Mouse (Mus musculus): ENCODE data around the gene Golt1b. TPM values are rescaled to one million over a fixed set of nuclear protein-coding genes. Genes with fewer than 3 reads are reported as not detected.
"Not testable (repeated sequence)": the region's sequence is repeated elsewhere in the genome, so short reads cannot be mapped to it uniquely, and the experiment has no call there.

Golt1b gene
- polyA plus RNA-seq, 1 experiment: 1.9 TPM

DNA sequence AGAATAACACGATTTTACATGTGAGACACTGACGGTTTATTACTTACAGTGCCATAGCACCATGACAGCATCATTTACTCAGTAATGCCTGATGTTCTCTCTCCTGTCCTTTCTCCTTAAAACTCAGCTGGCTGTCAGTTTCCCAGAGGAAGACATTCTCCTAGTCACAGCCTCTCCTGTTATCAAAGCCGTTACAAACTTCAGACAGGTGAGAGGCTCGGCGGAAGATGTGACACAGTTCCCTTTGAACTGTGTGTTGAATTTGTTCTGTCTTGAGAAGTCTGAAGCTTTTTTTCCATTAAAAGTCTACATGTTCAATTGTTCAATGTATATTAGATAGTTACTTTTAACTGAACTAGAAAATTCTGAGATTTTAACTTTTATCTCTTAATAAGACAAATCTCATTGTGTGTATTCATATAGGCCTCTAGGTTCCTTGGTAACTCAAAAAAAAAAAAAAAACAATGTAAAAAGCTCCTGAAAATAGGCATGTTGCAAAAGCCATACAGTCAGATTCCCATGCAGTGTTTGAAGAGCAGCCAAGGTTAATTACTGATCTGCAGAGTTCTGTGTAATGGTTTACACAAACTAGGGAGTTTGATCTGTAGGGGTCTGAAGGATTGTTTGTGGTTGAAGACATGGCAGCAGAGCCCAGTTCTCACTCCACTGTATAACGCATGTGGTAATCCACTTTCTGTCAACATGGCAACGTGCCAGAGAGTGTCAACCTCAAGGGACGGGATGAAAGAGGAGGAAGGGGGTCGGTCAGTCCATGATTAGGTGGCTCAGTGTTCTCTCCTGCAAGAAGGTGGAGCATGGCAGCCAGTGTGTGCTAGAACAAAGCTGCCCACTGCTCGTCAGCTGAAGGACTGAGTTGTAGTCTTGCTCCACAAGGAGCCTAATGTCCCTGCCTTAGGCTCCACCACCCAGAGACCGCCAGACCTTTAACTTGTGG, 39.3 kb upstream of the Golt1b start:
- H3K36me3 ChIP-seq (ENCODE audit: control insufficient read depth, insufficient read depth, low read length): peaks cover 30% of the 10 kb centered on the region
- TF ChIP-seq POLR2A (IDR thresholded peaks at IDR 0.05; ENCODE audit: low read depth, low read length) (no peak), CTCF (IDR thresholded peaks at IDR 0.05; ENCODE audit: extremely low read depth, insufficient read length, insufficient replicate concordance, low read depth, low read length) (no peak)
- no peak overlapping the region for H3K4me3 ChIP-seq (ENCODE audit: low read depth, low read length)
- no peaks in the 10 kb centered on the region for H3K27me3 ChIP-seq (ENCODE audit: control insufficient read depth, insufficient read depth, low read length)
- WGBS: 64% methylated on average over 11 of the region's 11 CpGs
- H3K4me1 ChIP-seq (ENCODE audit: control insufficient read depth, insufficient read depth, insufficient read length, low read length): peaks cover 5% of the 10 kb centered on the region; the same call in 1 of the 2 replicates
- H3K27ac ChIP-seq (ENCODE audit: insufficient read depth, low read depth, low read length): no peak overlapping the region

GRCm38 (mm10) chr6:142352099-142352498, 34.9 kb upstream of the Golt1b start:
- not testable (repeated sequence) for H3K27ac ChIP-seq (ENCODE audit: insufficient read depth, low read depth, low read length); H3K4me3 ChIP-seq (ENCODE audit: low read depth, low read length); H3K4me1 ChIP-seq (ENCODE audit: control insufficient read depth, insufficient read depth, insufficient read length, low read length); H3K27me3 ChIP-seq (ENCODE audit: control insufficient read depth, insufficient read depth, low read length)
- 50% methylated on average over 3 of the region's 3 CpGs for WGBS
- H3K36me3 ChIP-seq (ENCODE audit: control insufficient read depth, insufficient read depth, low read length): peaks cover 58% of the 10 kb centered on the region

DNA sequence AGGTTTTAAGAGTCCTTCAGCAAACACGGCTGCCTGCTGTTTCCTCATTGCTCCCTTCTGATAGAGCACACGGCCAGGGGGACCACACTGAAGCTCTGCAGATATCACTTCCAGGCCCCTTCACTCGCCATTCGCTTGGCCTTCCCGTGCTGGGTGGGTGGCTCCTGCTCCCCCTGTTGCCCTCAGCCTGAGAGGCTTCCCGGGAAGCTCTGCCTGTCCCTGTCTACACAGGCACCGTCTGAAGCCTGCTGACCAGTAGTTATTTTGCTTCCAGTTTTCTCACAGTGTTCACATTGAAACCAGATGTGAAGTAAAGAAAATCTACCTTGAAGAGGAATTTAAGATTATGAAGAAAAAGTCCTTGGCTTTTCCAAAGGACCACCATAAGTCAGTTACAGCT, 29.9 kb upstream of the Golt1b start:
- no peak for TF ChIP-seq CTCF (IDR thresholded peaks at IDR 0.05; ENCODE audit: extremely low read depth, insufficient read length, insufficient replicate concordance, low read depth, low read length)
- TF ChIP-seq POLR2A (IDR thresholded peaks at IDR 0.05; ENCODE audit: low read depth, low read length): no peak
- no peaks in the 10 kb centered on the region for H3K27me3 ChIP-seq (ENCODE audit: control insufficient read depth, insufficient read depth, low read length)
- H3K27ac ChIP-seq (ENCODE audit: insufficient read depth, low read depth, low read length): no peak overlapping the region
- 76% methylated on average over 7 of the region's 7 CpGs for WGBS
- H3K4me3 ChIP-seq (ENCODE audit: low read depth, low read length): no peak overlapping the region
- H3K4me1 ChIP-seq (ENCODE audit: control insufficient read depth, insufficient read depth, insufficient read length, low read length): no peaks in the 10 kb centered on the region
- peaks cover 62% of the 10 kb centered on the region for H3K36me3 ChIP-seq (ENCODE audit: control insufficient read depth, insufficient read depth, low read length)

DNA sequence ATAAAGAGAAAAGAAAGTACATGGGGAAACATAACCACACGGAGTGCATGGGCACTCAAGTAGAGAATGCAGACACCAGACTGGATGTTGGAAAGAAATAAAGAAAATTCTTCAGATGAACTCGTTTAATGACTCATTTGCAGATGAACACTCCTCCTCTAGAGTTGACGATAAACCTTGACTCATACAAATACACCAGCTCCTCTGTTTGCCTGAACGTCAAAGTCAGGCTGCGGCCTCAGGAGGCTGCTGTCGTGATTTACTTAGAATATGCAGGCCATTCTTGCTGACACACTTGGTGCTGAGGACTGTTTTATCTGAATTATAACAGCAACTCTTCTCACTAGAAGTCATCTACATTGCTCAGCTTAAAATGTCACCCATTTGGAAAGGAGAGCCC, 25.0 kb upstream of the Golt1b start:
- H3K4me3 ChIP-seq (ENCODE audit: low read depth, low read length): no peak overlapping the region
- 89% methylated on average over 6 of the region's 6 CpGs for WGBS
- no peak for TF ChIP-seq POLR2A (IDR thresholded peaks at IDR 0.05; ENCODE audit: low read depth, low read length)
- TF ChIP-seq CTCF (IDR thresholded peaks at IDR 0.05; ENCODE audit: extremely low read depth, insufficient read length, insufficient replicate concordance, low read depth, low read length): no peak
- no peaks in the 10 kb centered on the region for H3K4me1 ChIP-seq (ENCODE audit: control insufficient read depth, insufficient read depth, insufficient read length, low read length)
- H3K27ac ChIP-seq (ENCODE audit: insufficient read depth, low read depth, low read length): no peak overlapping the region
- no peaks in the 10 kb centered on the region for H3K27me3 ChIP-seq (ENCODE audit: control insufficient read depth, insufficient read depth, low read length)
- peaks cover 52% of the 10 kb centered on the region for H3K36me3 ChIP-seq (ENCODE audit: control insufficient read depth, insufficient read depth, low read length)

GRCm38 (mm10) chr6:142363019-142363576, 23.9 kb upstream of the Golt1b start:
- H3K4me1 ChIP-seq (ENCODE audit: control insufficient read depth, insufficient read depth, insufficient read length, low read length): no peaks in the 10 kb centered on the region
- peaks cover 52% of the 10 kb centered on the region for H3K36me3 ChIP-seq (ENCODE audit: control insufficient read depth, insufficient read depth, low read length)
- H3K4me3 ChIP-seq (ENCODE audit: low read depth, low read length): no peak overlapping the region
- H3K27me3 ChIP-seq (ENCODE audit: control insufficient read depth, insufficient read depth, low read length): no peaks in the 10 kb centered on the region
- WGBS: 50% methylated on average over 9 of the region's 9 CpGs
- no peak overlapping the region for H3K27ac ChIP-seq (ENCODE audit: insufficient read depth, low read depth, low read length)
- TF ChIP-seq POLR2A (IDR thresholded peaks at IDR 0.05; ENCODE audit: low read depth, low read length): no peak
- no peak for TF ChIP-seq CTCF (IDR thresholded peaks at IDR 0.05; ENCODE audit: extremely low read depth, insufficient read length, insufficient replicate concordance, low read depth, low read length)

DNA sequence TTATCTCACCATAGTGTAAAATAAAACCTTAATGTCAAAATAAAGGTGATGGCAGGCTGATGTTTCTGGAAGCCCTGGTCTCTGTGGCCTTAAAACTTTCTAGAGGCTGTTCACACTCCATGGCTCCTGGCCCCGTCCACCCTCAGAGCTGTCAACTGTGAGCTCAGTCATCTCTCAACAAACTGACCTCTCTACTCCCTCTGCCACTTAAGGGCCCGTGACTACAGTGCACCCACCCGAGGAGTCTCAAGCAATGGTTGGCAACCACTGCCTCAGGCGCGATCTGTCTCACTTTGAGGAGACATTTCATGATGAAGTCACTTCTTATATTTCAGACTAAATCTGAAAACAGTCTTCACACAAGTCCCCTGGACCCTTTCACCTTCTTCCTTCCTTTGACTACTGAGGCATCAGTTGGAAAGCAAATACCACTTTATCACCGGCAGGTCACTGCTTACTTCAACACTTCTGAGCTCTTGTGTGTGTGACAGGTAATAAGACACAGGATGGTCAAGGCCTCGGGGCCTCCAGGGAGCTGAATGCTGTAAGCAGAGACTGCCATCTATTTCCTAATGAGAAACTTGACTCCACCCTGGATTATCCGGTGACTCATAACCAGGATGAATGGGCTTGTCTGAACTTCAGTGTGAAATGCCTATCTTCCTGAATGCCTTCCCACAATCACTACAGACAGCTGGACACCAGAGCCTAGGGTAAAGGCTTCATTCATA, 21.1 kb upstream of the Golt1b start:
- 87% methylated on average over 8 of the region's 8 CpGs for WGBS
- no peaks in the 10 kb centered on the region for H3K27me3 ChIP-seq (ENCODE audit: control insufficient read depth, insufficient read depth, low read length)
- TF ChIP-seq CTCF (IDR thresholded peaks at IDR 0.05; ENCODE audit: extremely low read depth, insufficient read length, insufficient replicate concordance, low read depth, low read length) (no peak), POLR2A (IDR thresholded peaks at IDR 0.05; ENCODE audit: low read depth, low read length) (no peak)
- no peak overlapping the region for H3K27ac ChIP-seq (ENCODE audit: insufficient read depth, low read depth, low read length)
- H3K4me1 ChIP-seq (ENCODE audit: control insufficient read depth, insufficient read depth, insufficient read length, low read length): no peaks in the 10 kb centered on the region
- peaks cover 40% of the 10 kb centered on the region for H3K36me3 ChIP-seq (ENCODE audit: control insufficient read depth, insufficient read depth, low read length)
- no peak overlapping the region for H3K4me3 ChIP-seq (ENCODE audit: low read depth, low read length)

GRCm38 (mm10) chr6:142366473-142367018, 20.5 kb upstream of the Golt1b start:
- 89% methylated on average over 10 of the region's 10 CpGs for WGBS
- Histone ChIP-seq H3K27me3 (ENCODE audit: control insufficient read depth, insufficient read depth, low read length) (no peaks in the 10 kb centered on the region), H3K4me3 (ENCODE audit: low read depth, low read length) (no peak overlapping the region), H3K4me1 (ENCODE audit: control insufficient read depth, insufficient read depth, insufficient read length, low read length) (no peaks in the 10 kb centered on the region), H3K27ac (ENCODE audit: insufficient read depth, low read depth, low read length) (no peak overlapping the region), H3K36me3 (ENCODE audit: control insufficient read depth, insufficient read depth, low read length) (peaks cover 40% of the 10 kb centered on the region)
- no peak for TF ChIP-seq POLR2A (IDR thresholded peaks at IDR 0.05; ENCODE audit: low read depth, low read length)
- TF ChIP-seq CTCF (IDR thresholded peaks at IDR 0.05; ENCODE audit: extremely low read depth, insufficient read length, insufficient replicate concordance, low read depth, low read length): no peak

Measured in small intestine, adult 2 months (tissue).